Mouse (Mus musculus) embryonic stem cell, embryonic (primary cell): ENCODE data around the gene Mpp2.

ENCODE experiments used
- CTCF ChIA-PET, 4 experiments: fragments of 300-600 bp in 2 of 4; fragments of 350-600 bp in 2 of 4; sonication (Branson Sonifier 250); formaldehyde crosslinking; loops; one replicate each; lab custom pipeline; 2022; ENCODE audit warnings: inconsistent platforms in 2 of 4; lab: Charles Lee
- POLR2A ChIA-PET, 4 experiments: fragments of 300-600 bp in 2 of 4; fragments of 350-600 bp in 2 of 4; sonication (Branson Sonifier 250); formaldehyde crosslinking; loops; one replicate each; lab custom pipeline; 2022; ENCODE audit warnings: antibody characterized with exemption in 4 of 4, inconsistent platforms in 1 of 4; lab: Charles Lee

The Mpp2 gene

DNA sequence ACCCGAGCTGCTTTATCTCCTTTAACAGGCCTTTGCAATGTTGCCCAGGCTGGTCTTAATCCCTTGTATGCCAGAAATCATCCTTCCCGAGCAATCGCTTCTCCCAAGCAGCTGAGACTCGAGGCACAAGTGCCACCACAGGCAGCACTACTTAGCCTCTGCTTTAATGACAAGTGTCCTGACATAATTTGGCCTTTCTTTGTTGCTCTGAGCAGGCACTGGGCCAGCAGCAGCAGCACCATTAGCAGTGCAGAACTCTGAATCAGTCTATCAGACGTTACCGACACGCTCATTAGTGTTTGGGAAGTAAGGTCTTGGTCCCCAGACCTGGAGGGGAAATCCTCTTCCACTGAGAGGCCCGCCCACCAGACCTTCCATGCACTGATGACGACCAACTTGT is 68.6 kb downstream of the Mpp2 start:
- ChIA-PET POLR2A (no interaction called here), CTCF (interaction anchor here in 3 of 4 experiments (0.6 to 5.3 kb wide), 4 partner anchors 18 to 22 kb away, joined by 5 to 29 read pairs (median 7); no protein-coding TSS in a partner anchor)

DNA sequence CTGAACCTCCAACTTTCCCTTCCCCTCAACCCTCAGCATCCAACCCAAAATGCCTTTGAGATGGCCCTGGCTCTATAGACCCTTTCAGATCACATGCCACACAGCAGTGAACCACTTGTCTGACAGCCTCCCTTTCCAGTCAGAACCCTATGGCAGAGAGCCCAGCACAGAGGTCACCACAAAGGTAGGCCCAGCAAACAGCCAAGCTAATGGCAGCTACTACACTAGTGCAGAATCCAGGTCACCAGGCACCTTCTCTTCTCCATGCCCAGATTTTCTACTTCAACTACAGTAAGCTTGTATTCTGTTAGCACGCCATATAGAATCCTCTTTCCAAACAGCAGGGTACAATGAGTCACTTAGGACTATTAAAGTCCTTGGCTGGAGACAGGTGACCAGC is 72.2 kb downstream of the Mpp2 start:
- POLR2A ChIA-PET = interaction anchor here in 2 of 4 experiments (1.3 to 2.1 kb wide), 3 partner anchors 11 to 32 kb away, joined by 4 to 7 read pairs (median 7); partner anchors contain the start of gene Cfap97d1 (in 2 of the 2)

DNA sequence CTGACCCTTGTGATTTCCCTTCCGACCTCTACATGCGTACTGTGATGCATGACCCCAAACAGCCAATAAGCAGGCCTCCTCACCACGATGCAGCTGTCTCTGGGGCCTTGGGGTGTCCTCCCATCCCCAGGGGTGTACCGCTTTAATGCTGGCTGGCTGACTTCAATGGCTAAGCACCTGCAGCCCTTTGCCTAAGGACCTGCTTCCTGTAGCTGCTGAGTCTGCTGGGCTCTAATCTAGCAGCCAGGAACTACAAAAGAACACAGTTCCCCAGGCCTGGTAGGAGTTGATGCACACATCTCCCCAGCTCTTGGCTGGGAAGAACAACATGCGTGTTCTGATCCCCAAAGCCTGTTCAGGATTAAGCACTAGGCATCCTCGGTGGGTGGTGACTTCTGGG is 72.8 kb downstream of the Mpp2 start:
- ChIA-PET POLR2A (interaction anchor here in 2 of 4 experiments (0.7 to 2.1 kb wide), 5 partner anchors 9 to 31 kb away, joined by 3 to 7 read pairs (median 4); partner anchors contain the start of gene Cfap97d1 (in 2 of the 2)), CTCF (interaction anchor here in 1 of 4 experiments (0.8 to 2.0 kb wide), 7 partner anchors 11 to 88 kb away, joined by 3 to 6 read pairs (median 4); no protein-coding TSS in a partner anchor)

More for the DNA sequence above, 72.2 kb downstream of the Mpp2 start:
- CTCF ChIA-PET = interaction anchor here in 2 of 4 experiments (0.7 to 1.7 kb wide), 3 partner anchors 24 to 38 kb away, joined by 3 to 6 read pairs (median 4); no protein-coding TSS in a partner anchor

DNA sequence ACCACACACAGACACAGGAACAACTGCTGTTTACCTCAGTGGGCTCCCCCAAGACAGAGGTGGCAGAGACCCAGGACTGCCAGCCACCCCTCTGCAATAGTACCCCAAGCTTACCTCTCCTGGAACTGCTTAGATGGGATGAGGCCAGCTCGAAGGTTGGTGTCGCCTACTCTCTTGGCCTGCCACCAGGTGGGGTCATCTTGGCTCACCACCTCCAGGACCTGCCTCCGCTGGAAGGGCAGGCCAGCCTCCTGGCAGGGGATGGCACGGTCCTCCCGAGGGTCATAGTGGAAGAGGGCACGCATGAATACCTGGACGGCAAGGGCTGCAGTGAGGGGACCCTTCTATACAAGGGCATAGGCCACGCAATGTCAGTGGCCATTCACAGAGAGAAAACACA is 75.1 kb downstream of the Mpp2 start:
- ChIA-PET CTCF (interaction anchor here in 2 of 4 experiments (0.5 to 1.0 kb wide), 4 partner anchors 27 to 640 kb away, joined by 3 to 7 read pairs (median 4); partner anchors contain the start of gene Mpp2 (in 1 of the 2)), POLR2A (interaction anchor here in 1 of 4 experiments (0.7 kb wide), 1 partner anchor 18 kb away, joined by 3 read pairs; no protein-coding TSS in a partner anchor)

DNA sequence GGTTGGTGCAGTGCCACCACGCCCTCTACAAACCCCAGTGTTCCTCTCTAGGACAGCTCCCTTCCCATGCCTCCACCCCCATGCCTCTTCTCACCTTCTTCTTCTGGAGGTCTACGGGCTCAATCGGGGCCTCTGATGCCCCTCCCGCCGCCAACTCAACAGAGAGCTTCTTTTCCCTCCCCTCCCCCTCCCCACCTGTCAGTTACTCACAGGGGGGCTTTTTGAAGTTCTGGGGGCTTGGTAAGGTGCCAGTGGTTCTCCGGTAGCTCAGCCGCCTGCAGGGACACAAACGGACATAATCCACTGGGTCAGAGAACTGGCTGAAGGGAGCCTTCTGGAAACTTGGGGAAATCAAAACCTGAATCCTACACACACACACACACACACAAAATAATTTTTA is 76.8 kb downstream of the Mpp2 start:
- POLR2A ChIA-PET = interaction anchor here in 1 of 4 experiments (1.4 kb wide), 1 partner anchor 43 kb away, joined by 3 read pairs; no protein-coding TSS in a partner anchor
- CTCF ChIA-PET = no interaction called here

DNA sequence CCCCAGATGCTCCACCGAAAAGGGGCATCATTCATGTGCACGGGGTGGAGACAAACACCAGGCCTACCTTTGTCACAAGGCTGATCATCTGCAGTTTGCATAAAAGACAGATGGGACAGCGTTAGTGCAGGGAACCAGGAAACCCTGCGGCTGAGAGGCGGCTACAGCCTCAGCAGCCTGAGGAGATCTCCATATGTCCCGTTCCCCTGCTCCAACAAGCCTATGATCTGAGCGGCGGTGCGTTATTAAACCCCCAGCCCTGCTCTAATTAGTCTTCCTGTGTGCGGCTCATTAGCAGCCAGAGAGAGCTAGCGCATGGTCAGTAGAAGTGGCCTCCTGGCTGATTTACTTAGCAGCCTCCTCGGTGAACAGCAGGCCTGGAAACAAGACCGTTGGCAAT is 78.2 kb downstream of the Mpp2 start:
- POLR2A ChIA-PET = interaction anchor here in 1 of 4 experiments (1.4 kb wide), 1 partner anchor 41 kb away, joined by 3 read pairs; no protein-coding TSS in a partner anchor
- CTCF ChIA-PET = interaction anchor here in 1 of 4 experiments (2.7 kb wide), 1 partner anchor 30 kb away, joined by 10 read pairs; no protein-coding TSS in a partner anchor

DNA sequence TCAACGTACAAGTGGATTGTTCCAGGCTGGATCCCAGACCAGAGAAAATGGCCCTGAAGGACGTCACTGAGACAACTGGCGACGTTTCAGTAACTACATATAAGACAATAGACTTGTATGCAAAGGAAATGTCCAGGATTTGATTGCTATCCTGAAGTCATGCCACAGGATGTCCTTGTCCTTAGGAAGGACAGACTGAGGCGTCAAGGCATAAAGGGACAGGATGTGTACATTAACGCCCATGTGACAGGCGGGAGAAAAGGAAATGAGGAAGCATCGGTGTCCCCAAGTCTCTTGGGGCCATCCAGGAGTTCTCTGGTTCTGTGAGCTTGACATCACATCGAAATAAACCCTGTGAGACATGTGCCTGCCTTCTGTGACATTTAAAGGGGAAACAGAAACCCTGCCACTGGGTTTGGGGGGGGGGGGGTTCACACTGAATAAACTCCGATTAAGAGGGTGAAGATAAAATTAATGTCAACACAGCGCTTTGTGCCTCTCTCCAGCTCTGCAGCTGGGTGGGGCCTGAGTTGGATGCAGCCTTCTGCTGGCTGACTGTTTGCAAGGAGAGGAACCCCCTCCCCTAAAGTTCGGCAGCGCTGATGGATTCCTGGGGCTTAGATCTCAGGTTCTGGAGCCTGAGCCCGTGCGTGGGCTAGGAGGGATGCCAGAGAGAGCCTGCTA is 79.2 kb downstream of the Mpp2 start:
- CTCF ChIA-PET = interaction anchor here in 1 of 4 experiments (1.0 to 2.7 kb wide), 6 partner anchors 9 to 219 kb away, joined by 3 to 11 read pairs (median 6); partner anchors contain the start of gene Cfap97d1
- POLR2A ChIA-PET = interaction anchor here (0.5 to 1.3 kb wide), 6 partner anchors 10 to 138 kb away, joined by 3 to 4 read pairs (median 3); partner anchors contain the start of gene Cfap97d1 (in 1 of the 4)

DNA sequence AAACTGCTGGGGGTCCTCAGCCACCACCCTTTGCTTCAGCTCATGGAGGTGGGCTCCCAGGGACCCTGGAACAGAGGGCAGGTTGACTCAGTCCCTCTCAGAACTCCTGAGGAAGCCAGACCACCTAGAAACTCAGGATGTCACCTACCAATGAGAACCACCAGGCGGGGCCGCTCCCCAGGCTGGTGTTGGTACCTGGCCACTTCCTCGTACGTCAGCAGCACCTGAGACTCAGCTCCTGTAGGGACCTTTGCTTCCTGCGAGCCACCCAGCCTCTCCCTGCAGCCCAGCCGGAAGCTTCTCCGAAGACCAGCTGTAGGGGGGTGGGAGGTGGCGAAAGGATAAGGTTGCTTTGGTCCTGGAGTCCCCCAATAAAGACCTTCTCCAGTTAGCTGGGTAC is 79.9 kb downstream of the Mpp2 start:
- ChIA-PET POLR2A (interaction anchor here in 2 of 4 experiments (0.5 to 1.3 kb wide), 5 partner anchors 10 to 187 kb away, joined by 3 to 4 read pairs (median 3); partner anchors contain the start of gene Cfap97d1 (in 1 of the 2)), CTCF (interaction anchor here in 2 of 4 experiments (0.6 to 2.7 kb wide), 10 partner anchors 10 to 220 kb away, joined by 3 to 11 read pairs (median 4); partner anchors contain the start of gene Cfap97d1 (in 1 of the 2))
